Mouse (Mus musculus) kidney, adult 2 months (tissue): ENCODE data around the gene Frmpd1. TPM values are rescaled to one million over a fixed set of nuclear protein-coding genes. Genes with fewer than 3 reads are reported as not detected.

ENCODE experiments used
- DNase-seq: peaks from one replicate; pipeline ENCODE4 v3.0.0; 2021
- H3K27ac ChIP-seq: fragments of 200-500 bp; 2 replicates; pipeline ENCODE4 v1.5.1; 2012; ENCODE audit warnings: low read depth, low read length, control low read depth, inconsistent platforms; ENCODE audit not compliant: insufficient read depth
- H3K27me3 ChIP-seq: fragments of 200-500 bp; replicated peaks from 2 replicates; pipeline ENCODE4 v1.6.1; 2012; ENCODE audit warnings: mild to moderate bottlenecking, moderate library complexity, low read length, inconsistent platforms; ENCODE audit not compliant: control insufficient read depth, insufficient read depth
- H3K36me3 ChIP-seq: fragments of 200-500 bp; 2 replicates; pipeline ENCODE4 v1.6.1; 2012; ENCODE audit warnings: mild to moderate bottlenecking, moderate library complexity, low read length, inconsistent platforms; ENCODE audit not compliant: control insufficient read depth, insufficient read depth
- H3K4me1 ChIP-seq: fragments of 200-500 bp; 2 replicates; pipeline ENCODE4 v1.6.1; 2011; ENCODE audit warnings: low read length; ENCODE audit not compliant: control insufficient read depth, insufficient read depth
- H3K4me3 ChIP-seq: fragments of 200-500 bp; 2 replicates; pipeline ENCODE4 v1.5.1; 2011; ENCODE audit warnings: mild to moderate bottlenecking, low read depth, low read length, control low read depth; ENCODE audit not compliant: insufficient read depth
- CTCF ChIP-seq: fragments of 200-500 bp; conservative IDR thresholded peaks from 2 replicates; pipeline ENCODE4 v1.5.1; 2011; ENCODE audit warnings: low read depth, mild to moderate bottlenecking, control low read depth, low read length, moderate library complexity, mixed read lengths; ENCODE audit not compliant: insufficient read depth, insufficient read length
- POLR2A ChIP-seq: fragments of 200-500 bp; IDR thresholded peaks from one replicate; pipeline ENCODE4 v1.6.1; 2011; ENCODE audit warnings: low read depth, low read length, control low read depth
- WGBS: fragments of 180-500 bp; shearing (Covaris S2); methylation state at CpG from one replicate; pipeline ENCODE4 v1.1.7; 2018; 5-methylcytosine and 5-hydroxymethylcytosine counted together
- polyA plus RNA-seq: library from polyadenylated mRNA; depleted of rRNA; stranded (reverse); fragments of >200 nt; gene quantifications from 2 replicates; pipeline ENCODE4 v1.2.3, GENCODE M21; 2012; rRNA removed

The Frmpd1 gene
- polyA plus RNA-seq, 1 experiment: 0.56 TPM

DNA sequence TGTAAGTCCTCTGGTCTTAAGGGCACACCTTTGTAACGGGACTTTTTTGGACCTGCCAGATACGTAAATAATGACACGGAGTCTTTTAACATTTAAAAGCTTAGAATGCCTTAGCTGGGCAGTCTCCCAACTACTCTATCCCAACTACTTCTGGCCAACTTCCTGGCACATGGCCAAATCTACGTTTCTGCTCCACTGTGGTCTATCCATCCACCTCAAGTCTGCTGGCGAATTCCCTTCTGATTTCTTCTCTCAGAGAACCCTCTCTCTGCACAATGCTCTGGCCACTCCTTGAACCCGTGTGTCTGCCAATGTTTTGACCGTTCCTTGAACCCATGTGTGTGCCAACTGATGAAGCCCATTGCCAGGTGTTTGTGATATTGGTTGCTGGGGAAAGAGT, 146.5 kb downstream of the Frmpd1 start:
- H3K27ac ChIP-seq: no peak overlapping the region
- peak; percentile 13 for DNase-seq
- no peaks in the 10 kb centered on the region for H3K36me3 ChIP-seq
- no peak overlapping the region for H3K4me3 ChIP-seq
- no peaks in the 10 kb centered on the region for H3K4me1 ChIP-seq
- 67% methylated on average over 7 of the region's 7 CpGs for WGBS
- no peaks in the 10 kb centered on the region for H3K27me3 ChIP-seq
- no peak for TF ChIP-seq POLR2A
- TF ChIP-seq CTCF: no peak

GRCm38 (mm10) chr4:45332466-45332865, 147.8 kb downstream of the Frmpd1 start:
- TF ChIP-seq CTCF (no peak), POLR2A (no peak)
- Histone ChIP-seq H3K36me3 (no peaks in the 10 kb centered on the region), H3K27ac (no peak overlapping the region), H3K27me3 (no peaks in the 10 kb centered on the region), H3K4me1 (no peaks in the 10 kb centered on the region), H3K4me3 (no peak overlapping the region)
- DNase-seq: no peak
- WGBS: 76% methylated on average over 3 of the region's 3 CpGs

Other genes starting within 250 kb of the Frmpd1 start
- gene Grhpr, start 203.5 kb upstream of the Frmpd1 start, polyA plus RNA-seq: 334 and 342 TPM in 2 replicates
- 11.8 and 12.8 TPM in 2 replicates for gene Zbtb5, start 172.5 kb upstream of the Frmpd1 start, polyA plus RNA-seq
- gene Polr1e, start 166.3 kb upstream of the Frmpd1 start, polyA plus RNA-seq: 6.2 and 7.8 TPM in 2 replicates
- 18.6 and 19.6 TPM in 2 replicates for gene Fbxo10, start 100.3 kb upstream of the Frmpd1 start, polyA plus RNA-seq
- gene Tomm5, start 76.8 kb upstream of the Frmpd1 start, polyA plus RNA-seq: 121 and 155 TPM in 2 replicates
- 3.2 and 3.9 TPM in 2 replicates for gene Trmt10b, start 112.3 kb downstream of the Frmpd1 start, polyA plus RNA-seq
- 8.5 and 12.2 TPM in 2 replicates for gene Dcaf10, start 157.2 kb downstream of the Frmpd1 start, polyA plus RNA-seq
- gene Exosc3, start 157.9 kb downstream of the Frmpd1 start, polyA plus RNA-seq: 16.3 and 16.7 TPM in 2 replicates
- gene Slc25a51, start 223.9 kb downstream of the Frmpd1 start, polyA plus RNA-seq: 145 and 157 TPM in 2 replicates